Mouse (Mus musculus): ENCODE data around the gene Khnyn. TPM values are rescaled to one million over a fixed set of nuclear protein-coding genes. Genes with fewer than 3 reads are reported as not detected.

Gene Khnyn
- polyA plus RNA-seq (2012; fragmentation: generic; extraction: Trizol), result 1 to 10 TPM; 1.2 to 9.7 TPM

GRCm38 (mm10) chr14:55884713-55885113, at the start of gene Khnyn:
Gene Khnyn (plus strand): TSS chr14:55884947.

GRCm38 (mm10) chr14:55853621-55854285, 31.0 kb upstream of the Khnyn start, which contains the start of gene Nynrin:
Gene Nynrin (plus strand): TSS chr14:55854010.

GRCm38 (mm10) chr14:55884166-55884565, 581 bp upstream of the Khnyn start, which contains the start of gene Cbln3:
Gene Cbln3 (minus strand): TSS chr14:55884392.

GRCm38 (mm10) chr14:55899701-55900413, 15.1 kb downstream of the Khnyn start, which contains the start of gene Sdr39u1:
Gene Sdr39u1 (minus strand): TSS chr14:55900293.

GRCm38 (mm10) chr14:55944575-55944974, 59.8 kb downstream of the Khnyn start, which contains the start of gene Cma1:
Gene Cma1 (minus strand): TSS chr14:55944675.

Other genes starting within 250 kb of the Khnyn start
- gene Ipo4, start 249.0 kb upstream of the Khnyn start, polyA plus RNA-seq (2012; fragmentation: generic; extraction: Trizol), result 100 to 1,000 TPM in 1 of 2 experiments, 10 to 100 TPM in 1; 83.9 to 139 TPM
- under 1 TPM; 0.04 to 0.05 TPM for gene Gm49378, start 247.1 kb upstream of the Khnyn start, polyA plus RNA-seq (2012; fragmentation: generic; extraction: Trizol)
- 10 to 100 TPM; 25.9 to 65.1 TPM for gene Tm9sf1, start 241.1 kb upstream of the Khnyn start, polyA plus RNA-seq (2012; fragmentation: generic; extraction: Trizol)
- 1 to 10 TPM in 1 of 2 experiments, under 1 TPM in 1; 0.29 to 1.1 TPM for gene Tssk4, start 234.8 kb upstream of the Khnyn start, polyA plus RNA-seq (2012; fragmentation: generic; extraction: Trizol)
- 10 to 100 TPM in 1 of 2 experiments, 1 to 10 TPM in 1; 9.1 to 23.8 TPM for gene Mdp1, start 224.4 kb upstream of the Khnyn start, polyA plus RNA-seq (2012; fragmentation: generic; extraction: Trizol)
- gene Gmpr2, start 213.0 kb upstream of the Khnyn start, polyA plus RNA-seq (2012; fragmentation: generic; extraction: Trizol), result 10 to 100 TPM in 1 of 2 experiments, 1 to 10 TPM in 1; 5.5 to 13.1 TPM
- gene Nedd8, start 212.8 kb upstream of the Khnyn start, polyA plus RNA-seq (2012; fragmentation: generic; extraction: Trizol), result 100 to 1,000 TPM; 239 to 456 TPM
- 10 to 100 TPM in 1 of 2 experiments, 1 to 10 TPM in 1; 9.3 to 11.8 TPM for gene Tinf2, start 203.1 kb upstream of the Khnyn start, polyA plus RNA-seq (2012; fragmentation: generic; extraction: Trizol)
- gene Tgm1, start 171.0 kb upstream of the Khnyn start, polyA plus RNA-seq (2012; fragmentation: generic; extraction: Trizol), result under 1 TPM; 0.01 to 0.08 TPM
- gene Rabggta, start 162.7 kb upstream of the Khnyn start, polyA plus RNA-seq (2012; fragmentation: generic; extraction: Trizol), result 10 to 100 TPM in 1 of 2 experiments, 1 to 10 TPM in 1; 8.2 to 12.8 TPM
- gene Dhrs1, start 139.3 kb upstream of the Khnyn start, polyA plus RNA-seq (2012; fragmentation: generic; extraction: Trizol), result 10 to 100 TPM; 46.0 to 89.8 TPM
- 10 to 100 TPM; 15.2 to 35.9 TPM for gene Nop9, start 139.3 kb upstream of the Khnyn start, polyA plus RNA-seq (2012; fragmentation: generic; extraction: Trizol)
- 1 to 10 TPM in 1 of 2 experiments, under 1 TPM in 1; 0.11 to 3.7 TPM for gene Cideb, start 126.5 kb upstream of the Khnyn start, polyA plus RNA-seq (2012; fragmentation: generic; extraction: Trizol)
- gene Ltb4r2, start 123.5 kb upstream of the Khnyn start, polyA plus RNA-seq (2012; fragmentation: generic; extraction: Trizol), result under 1 TPM; 0.02 to 0.05 TPM
- under 1 TPM in 1 of 2 experiments, not detected in 1; 0.04 TPM for gene Ltb4r1, start 119.0 kb upstream of the Khnyn start, polyA plus RNA-seq (2012; fragmentation: generic; extraction: Trizol)
- not detected for gene Adcy4, start 100.9 kb upstream of the Khnyn start, polyA plus RNA-seq (2012; fragmentation: generic; extraction: Trizol)
- gene Ripk3, start 96.1 kb upstream of the Khnyn start, polyA plus RNA-seq (2012; fragmentation: generic; extraction: Trizol), result 1 to 10 TPM; 3.8 to 4.1 TPM
- gene Nfatc4, start 61.8 kb upstream of the Khnyn start, polyA plus RNA-seq (2012; fragmentation: generic; extraction: Trizol), result 10 to 100 TPM in 1 of 2 experiments, 1 to 10 TPM in 1; 2.5 to 19.8 TPM
- 1 to 10 TPM in 1 of 2 experiments, under 1 TPM in 1; 0.09 to 4.1 TPM for gene Nynrin, start 30.9 kb upstream of the Khnyn start, polyA plus RNA-seq (2012; fragmentation: generic; extraction: Trizol)
- gene Cbln3, start 555 bp upstream of the Khnyn start, polyA plus RNA-seq (2012; fragmentation: generic; extraction: Trizol), result under 1 TPM; 0.08 to 0.98 TPM
- under 1 TPM in 1 of 2 experiments, not detected in 1; 0.44 TPM for gene Sdr39u1, start 15.3 kb downstream of the Khnyn start, polyA plus RNA-seq (2012; fragmentation: generic; extraction: Trizol)
- gene Cma1, start 59.7 kb downstream of the Khnyn start, polyA plus RNA-seq (2012; fragmentation: generic; extraction: Trizol), result under 1 TPM in 1 of 2 experiments, not detected in 1; 0.05 TPM
- gene Cma2, start 66.0 kb downstream of the Khnyn start, polyA plus RNA-seq (2012; fragmentation: generic; extraction: Trizol), result not detected
- gene Mcpt1, start 133.0 kb downstream of the Khnyn start, polyA plus RNA-seq (2012; fragmentation: generic; extraction: Trizol), result not detected
- gene Mcpt9, start 145.5 kb downstream of the Khnyn start, polyA plus RNA-seq (2012; fragmentation: generic; extraction: Trizol), result not detected
- not detected for gene Mcpt2, start 157.1 kb downstream of the Khnyn start, polyA plus RNA-seq (2012; fragmentation: generic; extraction: Trizol)
- not detected for gene Mcpt4, start 177.4 kb downstream of the Khnyn start, polyA plus RNA-seq (2012; fragmentation: generic; extraction: Trizol)
- under 1 TPM in 1 of 2 experiments, not detected in 1; 0.28 TPM for gene Mcpt8, start 200.3 kb downstream of the Khnyn start, polyA plus RNA-seq (2012; fragmentation: generic; extraction: Trizol)
- gene Ctsg, start 217.6 kb downstream of the Khnyn start, polyA plus RNA-seq (2012; fragmentation: generic; extraction: Trizol), result not detected
- gene Gzme, start 235.7 kb downstream of the Khnyn start, polyA plus RNA-seq (2012; fragmentation: generic; extraction: Trizol), result not detected
- not detected for gene Gzmd, start 247.7 kb downstream of the Khnyn start, polyA plus RNA-seq (2012; fragmentation: generic; extraction: Trizol)

Measured in C3H10T1/2 (cell line).